Comparison of ENCODE assay signal across 7 mouse cellular contexts in the genomic region with DNA sequence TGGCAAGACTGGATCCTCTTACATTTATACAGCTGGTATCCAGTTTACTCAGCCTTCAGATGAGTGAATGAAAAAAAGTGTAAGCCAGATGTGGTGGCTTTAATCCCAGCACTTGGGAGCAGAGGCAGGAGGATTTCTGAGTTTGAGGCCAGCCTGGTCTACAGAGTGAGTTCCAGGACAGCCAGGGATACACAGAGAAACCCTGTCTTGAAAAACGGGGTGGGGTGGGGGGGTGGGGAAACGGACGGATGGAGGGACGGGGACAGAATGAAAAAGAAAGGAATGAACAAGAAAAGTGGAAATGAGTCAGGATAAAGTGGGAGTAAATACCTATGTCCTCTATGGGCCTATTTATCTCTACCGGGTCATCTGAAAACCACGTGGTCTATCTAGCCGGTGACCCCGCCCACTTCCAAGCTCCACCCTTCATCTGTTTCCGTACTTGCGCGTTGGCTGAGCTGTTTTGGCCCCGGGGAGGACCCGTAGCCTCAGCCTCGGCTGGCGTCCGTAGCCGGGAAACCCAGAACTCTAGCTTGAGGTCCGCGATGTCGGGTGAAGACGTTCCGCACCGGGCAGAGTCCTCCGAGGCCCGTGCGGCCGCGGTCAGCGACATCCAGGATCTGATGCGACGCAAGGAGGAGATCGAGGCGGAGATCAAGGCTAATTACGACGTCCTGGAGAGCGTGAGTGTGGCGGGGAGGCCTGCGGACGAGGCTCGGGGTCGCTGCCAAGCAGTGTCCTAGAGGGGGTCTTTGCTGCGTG. TPM values are rescaled to one million over a fixed set of nuclear protein-coding genes. Genes with fewer than 3 reads are reported as not detected.
DNase-seq lines count a peak whose midpoint lies in the region; ATAC-seq lines count a peak whose summit lies in the region.

No protein-coding gene starts in this region.

- no peaks in the 10 kb centered on the region for H3K36me3 ChIP-seq in intestine, embryonic 15.5 days
- H3K36me3 ChIP-seq in midbrain, embryonic 10.5 days: peaks cover 5% of the 10 kb centered on the region; the same call in 1 of the 2 replicates

- peak overlapping the region; percentile 76 for H3K9ac ChIP-seq in intestine, embryonic 15.5 days

- peaks cover 5% of the 10 kb centered on the region; the same call in 1 of the 2 replicates for H3K4me1 ChIP-seq in intestine, embryonic 15.5 days (replicated peaks)
- H3K4me1 ChIP-seq in midbrain, embryonic 10.5 days: peaks cover 12% of the 10 kb centered on the region

- H3K27me3 ChIP-seq in intestine, embryonic 15.5 days (replicated peaks): no peaks in the 10 kb centered on the region
- no peaks in the 10 kb centered on the region for H3K27me3 ChIP-seq in midbrain, embryonic 10.5 days (ENCODE audit: low read depth, poor library complexity, severe bottlenecking)

- intact Hi-C loops in gastrocnemius, postnatal 36 days (cut with DNase I): no loop called here
- intact Hi-C loops in left cerebral cortex, postnatal 25 days (cut with DNase I): loop anchor here (5.0 kb wide), 2 partner anchors 156 to 171 kb away; no protein-coding TSS in a partner anchor

- peak overlapping the region; percentile 62 for H3K4me3 ChIP-seq in intestine, embryonic 15.5 days (replicated peaks)
- peak overlapping the region; percentile 83 for H3K4me3 ChIP-seq in midbrain, embryonic 10.5 days

- 2% methylated on average over 42 of the region's 42 CpGs for WGBS in intestine, embryonic 15.5 days
- WGBS in midbrain, embryonic 10.5 days: 2% methylated on average over 42 of the region's 42 CpGs

- peak overlapping the region; percentile 60 for H3K4me2 ChIP-seq in intestine, embryonic 15.5 days (replicated peaks)

- DNase-seq in adrenal gland, adult 2 months: peak; percentile 97
- peak; percentile 92 for DNase-seq in embryo, embryonic 11.5 days (ENCODE audit: low read depth, low spot score)
- DNase-seq in gastrocnemius, postnatal 36 days: peak; percentile 93 to 94
- peak; percentile 94 to 98 for DNase-seq in left cerebral cortex, postnatal 25 days (ENCODE audit: low spot score in 2 of 2)
- peak; percentile 93 for DNase-seq in midbrain, embryonic 10.5 days (ENCODE audit: low spot score)
- DNase-seq in right cerebral cortex, postnatal 4 days: peak; percentile 96

- peak; percentile 94 for ATAC-seq in intestine, embryonic 15.5 days

- no peak overlapping the region for H3K27ac ChIP-seq in intestine, embryonic 15.5 days
- H3K27ac ChIP-seq in midbrain, embryonic 10.5 days (replicated peaks): peak overlapping the region; percentile 88

- no peaks in the 10 kb centered on the region for H3K9me3 ChIP-seq in intestine, embryonic 15.5 days
- no peaks in the 10 kb centered on the region for H3K9me3 ChIP-seq in midbrain, embryonic 10.5 days (replicated peaks)

RNA-seq across cellular contexts. Expression of a gene that starts 24.0 kb away (rescaled TPM):
- total RNA-seq in adrenal gland, adult 2 months (2021): 1 to 10 TPM; 1.0 to 1.2 TPM
- polyA plus RNA-seq in adrenal gland, adult 2 months (2012; rRNA removed): 0.56 and 0.79 TPM in 2 replicates
- 1 to 10 TPM in 1 of 2 experiments, under 1 TPM in 1; 0.87 to 2.2 TPM for total RNA-seq in gastrocnemius, postnatal 36 days (2021)
- 0.74 and 0.79 TPM in 2 replicates for polyA plus RNA-seq in intestine, embryonic 15.5 days (2015; fragmentation: Nextera tagmentation; extraction: Ambion mirVana)
- 1 to 10 TPM; 3.6 to 4.7 TPM for total RNA-seq in left cerebral cortex, postnatal 25 days (2021)
- polyA plus RNA-seq in midbrain, embryonic 10.5 days (2016; fragmentation: Nextera tagmentation; extraction: Ambion mirVana): 7.6 and 10.7 TPM in 2 replicates

RNA-seq across cellular contexts. Expression of a gene that starts 45.4 kb away (rescaled TPM):
- 10 to 100 TPM in 1 of 2 experiments, 1 to 10 TPM in 1; 5.0 to 11.2 TPM for total RNA-seq in adrenal gland, adult 2 months (2021)
- polyA plus RNA-seq in adrenal gland, adult 2 months (2012; rRNA removed): 1.0 and 2.2 TPM in 2 replicates
- total RNA-seq in gastrocnemius, postnatal 36 days (2021): under 1 TPM in 1 of 2 experiments, not detected in 1; 0.79 TPM
- polyA plus RNA-seq in intestine, embryonic 15.5 days (2015; fragmentation: Nextera tagmentation; extraction: Ambion mirVana): 4.7 and 6.8 TPM in 2 replicates
- total RNA-seq in left cerebral cortex, postnatal 25 days (2021): not detected
- not detected in 2 replicates for polyA plus RNA-seq in midbrain, embryonic 10.5 days (2016; fragmentation: Nextera tagmentation; extraction: Ambion mirVana)

RNA-seq across cellular contexts. Expression of a gene that starts 58.7 kb away (rescaled TPM):
- 10 to 100 TPM; 20.5 to 29.1 TPM for total RNA-seq in adrenal gland, adult 2 months (2021)
- 17.9 and 22.6 TPM in 2 replicates for polyA plus RNA-seq in adrenal gland, adult 2 months (2012; rRNA removed)
- total RNA-seq in gastrocnemius, postnatal 36 days (2021): 10 to 100 TPM; 13.0 to 15.7 TPM
- polyA plus RNA-seq in intestine, embryonic 15.5 days (2015; fragmentation: Nextera tagmentation; extraction: Ambion mirVana): 68.5 and 69.1 TPM in 2 replicates
- total RNA-seq in left cerebral cortex, postnatal 25 days (2021): 10 to 100 TPM; 26.2 to 27.7 TPM
- polyA plus RNA-seq in midbrain, embryonic 10.5 days (2016; fragmentation: Nextera tagmentation; extraction: Ambion mirVana): 75.7 and 78.5 TPM in 2 replicates
